Mouse (Mus musculus) lung, postnatal 25 days (tissue): ENCODE data around the gene Btbd17.
A peak's percentile ranks its signal among the peaks of the same experiment; 100 is the strongest.

Experiments used
- DNase-seq: peaks from one replicate; pipeline ENCODE4 v3.0.0; 2022; ENCODE audit warnings: low spot score

The Btbd17 gene

DNA sequence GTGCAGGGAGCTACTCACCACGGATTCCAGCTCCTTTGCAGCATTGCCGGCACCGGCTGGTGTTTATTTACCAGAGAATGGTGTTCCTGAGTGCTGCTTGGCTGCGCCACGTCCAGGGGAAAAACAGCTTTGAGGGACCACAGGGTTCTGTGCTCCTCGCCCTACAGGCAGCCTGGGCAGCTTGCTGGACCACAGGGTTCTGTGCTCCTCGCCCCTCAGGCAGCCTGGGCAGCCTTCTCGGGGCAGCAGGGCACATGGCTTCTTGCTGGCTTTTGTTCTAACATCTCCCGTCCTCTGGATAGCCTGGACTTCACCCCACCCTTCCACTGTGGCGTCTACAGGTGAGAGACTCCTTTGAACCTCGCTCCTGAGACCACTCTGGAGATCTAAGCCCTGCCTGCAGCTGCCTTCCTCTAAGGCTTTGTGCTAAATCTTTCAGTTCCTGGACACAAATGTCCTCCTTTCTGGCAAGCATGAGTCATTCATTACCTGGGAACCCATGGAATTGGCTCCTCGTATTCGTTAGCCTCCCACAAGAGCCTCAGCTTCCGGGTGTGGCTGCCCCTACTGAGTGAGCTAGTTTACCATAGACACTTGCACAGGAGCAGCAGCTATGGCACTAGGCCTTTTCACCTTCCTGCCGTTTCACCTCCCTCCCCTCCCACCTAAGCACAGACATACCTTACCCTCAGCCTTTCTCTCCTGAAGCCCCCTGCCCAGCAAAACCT, 7.0 kb upstream of the Btbd17 start:
- DNase-seq = no peak

DNA sequence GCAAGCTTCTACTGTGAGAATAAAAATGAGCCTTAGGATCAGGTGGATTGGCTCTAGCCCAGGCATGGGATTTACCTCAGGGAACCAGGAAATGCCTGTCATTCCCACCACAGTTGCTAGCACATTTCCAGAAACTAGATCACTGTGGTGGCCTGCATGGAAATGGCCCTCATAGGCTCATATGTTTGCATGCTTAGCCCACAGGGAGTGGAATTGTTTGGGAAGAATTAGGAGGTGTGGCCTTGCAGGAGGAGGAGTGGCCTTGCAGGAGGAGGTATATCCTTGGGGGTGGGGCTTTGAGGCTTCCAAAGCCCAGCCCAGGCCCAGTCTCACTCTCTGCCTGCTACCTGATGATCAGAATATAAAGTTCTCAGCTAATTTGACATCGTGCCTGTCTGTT, 6.2 kb upstream of the Btbd17 start:
- DNase-seq = no peak

DNA sequence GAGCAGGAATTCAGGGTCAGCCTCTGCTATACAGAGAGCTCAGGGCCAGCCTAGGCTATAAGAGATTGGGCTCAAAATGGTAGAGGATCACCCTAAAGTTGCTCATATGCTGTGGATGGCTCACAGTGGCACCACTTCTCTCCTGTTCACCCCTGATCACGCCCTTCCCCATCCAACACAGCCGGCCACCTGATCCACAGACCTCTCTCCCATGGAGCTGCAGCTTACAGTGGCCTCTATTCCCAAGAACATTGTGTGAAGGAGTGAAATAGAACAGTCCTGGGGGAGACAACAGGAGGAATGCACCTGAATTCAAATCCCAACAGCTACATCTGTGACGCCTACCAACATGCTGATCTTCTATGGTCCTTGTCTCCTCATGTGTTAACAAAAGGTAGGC, 2.9 kb upstream of the Btbd17 start, which contains the start of gene Gpr142:
TSS of gene Gpr142 (plus strand) at position 301 of the 400 bp plus-strand sequence.
- DNase-seq = no peak

DNA sequence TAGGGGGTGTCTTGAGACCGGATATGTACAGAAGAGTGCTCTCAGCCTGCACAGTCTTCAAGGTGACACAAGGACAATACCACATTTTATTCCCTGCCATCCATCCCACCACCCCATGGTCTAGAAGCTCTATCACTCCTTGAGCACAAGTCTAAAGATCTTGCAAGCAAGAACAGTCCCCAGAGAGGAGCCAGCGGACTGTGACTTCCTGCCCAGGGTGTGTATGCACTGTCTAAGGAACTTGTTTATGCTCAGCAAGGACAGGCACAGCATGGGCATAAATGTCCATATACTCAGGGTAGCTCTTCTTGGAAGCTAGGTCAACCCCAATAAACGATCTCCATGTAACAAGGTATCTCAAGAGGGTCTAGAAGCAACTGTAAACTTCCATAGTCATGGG, 2.2 kb upstream of the Btbd17 start:
- no peak for DNase-seq

DNA sequence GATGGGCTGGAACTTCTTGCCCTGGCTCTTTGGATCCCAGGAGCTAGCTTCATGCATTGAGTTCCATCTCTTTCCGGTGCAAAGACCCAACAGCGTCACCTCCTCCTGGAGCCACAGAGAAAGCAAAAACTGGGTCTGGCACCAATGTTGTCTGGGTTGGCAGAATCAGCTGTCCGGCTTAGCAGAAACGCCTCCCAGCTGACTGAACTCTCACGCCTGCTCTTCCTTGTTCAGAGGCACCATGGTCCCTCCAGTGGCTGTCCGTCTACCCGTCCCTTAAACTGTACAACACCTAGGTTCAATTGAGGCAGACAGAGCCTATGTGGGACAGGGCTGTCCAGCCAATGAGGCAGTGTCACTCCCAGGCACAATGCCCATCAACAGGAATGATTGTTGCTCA, 1.4 kb upstream of the Btbd17 start:
- no peak for DNase-seq

DNA sequence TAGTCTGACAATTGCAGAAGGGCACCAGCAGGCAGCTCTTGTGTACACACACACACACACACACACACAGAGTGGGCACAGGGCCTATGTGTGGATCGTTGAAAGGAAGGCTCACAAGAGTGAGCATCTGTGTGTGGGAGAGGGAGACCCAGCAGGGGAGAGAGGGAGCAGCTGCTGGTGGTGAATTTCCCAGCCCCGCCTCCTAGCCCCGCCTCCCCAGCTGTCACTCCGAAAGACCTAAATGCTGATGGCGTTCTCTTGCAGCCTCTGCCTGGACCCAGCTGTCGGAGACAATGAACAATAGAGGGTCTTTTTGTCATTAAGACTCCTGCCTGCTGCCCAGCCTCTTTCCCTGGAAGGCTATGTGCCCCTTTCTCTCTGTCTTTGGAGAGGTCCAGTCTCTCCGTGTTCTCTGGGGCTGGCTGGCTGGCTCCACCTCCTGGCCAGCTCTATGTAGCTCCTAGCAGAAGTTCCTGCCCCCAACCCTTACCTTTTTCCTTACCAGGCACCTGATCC, 456 bp downstream of the Btbd17 start:
- no peak for DNase-seq

DNA sequence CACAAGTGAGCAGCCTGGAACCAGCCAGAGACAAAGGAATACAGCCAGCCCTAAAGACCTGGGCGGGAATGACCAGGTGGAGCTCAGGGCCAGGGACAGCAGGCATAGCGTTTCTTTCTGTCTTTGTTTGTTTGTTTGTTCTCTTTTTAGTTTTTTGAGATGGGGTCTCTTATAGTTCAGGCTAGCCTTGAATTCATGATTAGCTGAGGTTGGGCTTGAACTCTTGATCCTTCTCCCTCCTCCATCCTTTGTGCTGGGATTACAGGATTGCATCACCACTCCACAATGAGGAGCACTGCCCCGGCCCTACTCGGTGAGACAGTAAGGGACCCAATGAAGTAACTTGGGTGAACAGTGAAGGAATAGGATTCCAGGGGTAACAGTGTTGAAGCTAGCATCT, 1.1 kb downstream of the Btbd17 start:
- no peak for DNase-seq

DNA sequence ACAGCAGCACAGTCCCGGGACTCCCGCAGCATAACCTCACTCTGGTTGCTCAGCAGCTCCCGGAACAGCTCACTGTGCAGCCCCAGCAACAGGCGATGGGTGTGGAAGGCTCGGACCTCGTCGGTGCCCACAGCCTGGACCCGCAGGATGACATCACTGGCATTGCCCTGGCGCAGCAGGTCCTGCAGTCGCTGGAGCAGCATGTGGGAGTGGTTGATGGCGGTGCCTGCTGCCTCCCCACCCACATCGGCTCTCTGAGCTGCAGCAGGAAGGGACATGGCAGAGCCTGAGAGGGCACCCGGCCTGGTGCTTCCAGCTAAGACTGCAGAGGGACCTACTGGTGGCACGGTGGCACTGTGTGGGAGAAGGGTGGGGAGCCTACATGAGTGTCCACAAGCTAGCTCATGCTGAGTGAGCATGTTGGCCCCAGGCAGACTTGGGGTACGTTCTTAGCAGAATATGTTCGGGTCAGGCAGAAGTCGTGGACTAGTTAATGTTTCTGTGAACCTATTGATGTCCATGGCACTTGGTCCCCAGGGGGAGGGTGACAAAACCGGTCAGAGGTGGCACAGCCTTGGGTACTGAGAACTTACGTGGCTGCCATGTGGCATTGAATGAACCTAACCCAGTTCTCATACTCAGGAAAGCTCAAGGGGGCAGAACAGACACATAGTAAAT, 1.7 kb downstream of the Btbd17 start:
- no peak for DNase-seq

DNA sequence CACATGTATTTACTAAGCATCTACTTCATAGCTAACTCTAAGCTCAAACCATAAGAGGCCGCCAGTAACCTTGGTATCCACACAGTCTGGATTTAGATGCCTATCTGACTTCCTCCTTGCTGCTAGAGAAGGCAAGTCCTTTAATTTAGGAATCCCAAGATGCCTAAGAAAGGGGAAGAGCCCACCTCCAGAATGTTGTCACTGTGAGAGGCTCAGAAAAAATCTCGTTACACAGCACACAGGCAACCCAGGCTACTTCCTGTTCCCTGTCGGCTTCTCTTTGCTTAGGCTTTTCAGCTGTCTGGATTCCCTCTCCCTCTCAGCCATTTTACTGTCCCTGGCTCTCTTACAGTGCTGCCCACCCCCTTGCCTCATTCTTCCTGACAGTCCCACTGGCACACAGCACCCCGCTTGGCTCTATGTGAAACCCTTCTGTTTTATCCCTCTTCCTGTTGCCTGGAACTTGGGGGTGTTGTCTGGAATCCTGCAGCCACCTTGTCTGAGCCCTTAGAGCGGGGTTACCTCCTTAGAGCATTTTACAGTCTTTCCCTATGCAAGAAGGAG, 2.7 kb downstream of the Btbd17 start:
- DNase-seq = no peak

DNA sequence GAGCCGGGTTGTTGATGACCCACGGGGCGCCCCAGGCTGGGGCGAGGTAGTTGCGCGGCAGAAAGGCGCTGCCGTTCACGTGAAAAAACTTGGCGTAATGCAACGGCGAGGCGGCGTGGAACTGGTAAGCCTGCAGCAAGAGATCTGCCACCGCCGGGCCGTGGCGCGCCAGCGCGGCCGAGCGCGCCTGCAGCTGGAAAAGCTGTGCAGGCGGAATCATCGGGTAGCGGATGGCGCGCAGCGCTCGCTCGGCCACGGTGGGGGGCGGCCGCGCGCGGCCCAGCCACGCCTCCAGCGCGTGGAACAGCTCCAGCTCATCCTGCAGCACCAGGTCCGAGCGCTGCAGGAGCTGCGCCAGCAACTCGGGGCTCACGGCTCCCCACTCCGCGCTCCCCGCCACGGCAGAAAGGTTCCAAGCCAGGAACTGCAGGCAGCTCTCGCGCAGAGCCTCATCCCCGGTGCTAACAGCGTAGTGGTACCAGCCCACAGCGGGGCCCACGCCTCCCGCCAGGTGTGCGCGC, 3.8 kb downstream of the Btbd17 start:
- no peak for DNase-seq

DNA sequence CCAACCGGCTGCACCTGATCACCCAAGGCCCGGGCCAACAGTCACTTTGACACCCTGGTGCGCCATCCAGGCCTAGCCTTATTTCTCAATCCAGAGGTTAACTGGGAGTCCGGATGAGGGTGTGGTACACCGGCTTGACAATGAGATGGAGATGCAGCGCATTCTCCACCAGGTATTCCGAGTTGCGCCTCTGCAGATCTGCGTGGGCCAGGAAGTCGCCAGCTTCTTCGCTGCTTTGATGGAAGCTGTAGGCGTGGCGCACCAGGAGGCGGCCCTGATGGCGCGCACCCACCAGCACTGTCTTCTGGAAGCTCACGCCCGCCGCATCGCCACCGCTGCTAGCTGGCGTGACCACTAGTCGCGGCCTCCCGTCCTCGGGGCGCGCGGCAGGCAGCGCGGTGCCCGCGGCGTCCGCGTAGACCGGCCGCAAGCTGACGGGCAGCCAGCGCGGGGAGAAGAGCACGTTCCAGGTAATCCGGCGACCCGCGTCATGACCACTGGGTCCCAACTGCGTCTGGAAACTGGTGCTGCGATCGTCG, 4.3 kb downstream of the Btbd17 start:
- no peak for DNase-seq

DNA sequence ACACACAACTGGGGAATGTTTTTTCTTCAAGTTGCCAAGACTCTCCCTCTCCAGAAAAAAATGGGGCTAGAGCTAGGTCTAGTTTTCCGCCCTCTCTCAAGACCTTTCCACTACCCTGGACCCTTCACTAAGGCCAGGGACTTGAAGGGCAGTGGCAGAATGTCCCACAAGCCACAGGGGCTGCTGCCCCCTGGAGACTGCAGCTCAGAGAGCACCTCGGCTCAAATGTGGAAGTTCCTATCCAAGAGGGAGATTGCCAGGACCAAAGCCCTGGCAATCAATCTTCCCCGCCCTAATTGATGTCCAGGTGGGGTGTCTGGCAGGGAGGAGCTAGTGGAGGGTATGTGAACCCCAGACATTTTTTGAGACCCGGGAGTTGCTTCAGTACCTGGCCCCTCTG, 4.9 kb downstream of the Btbd17 start:
- DNase-seq = no peak

DNA sequence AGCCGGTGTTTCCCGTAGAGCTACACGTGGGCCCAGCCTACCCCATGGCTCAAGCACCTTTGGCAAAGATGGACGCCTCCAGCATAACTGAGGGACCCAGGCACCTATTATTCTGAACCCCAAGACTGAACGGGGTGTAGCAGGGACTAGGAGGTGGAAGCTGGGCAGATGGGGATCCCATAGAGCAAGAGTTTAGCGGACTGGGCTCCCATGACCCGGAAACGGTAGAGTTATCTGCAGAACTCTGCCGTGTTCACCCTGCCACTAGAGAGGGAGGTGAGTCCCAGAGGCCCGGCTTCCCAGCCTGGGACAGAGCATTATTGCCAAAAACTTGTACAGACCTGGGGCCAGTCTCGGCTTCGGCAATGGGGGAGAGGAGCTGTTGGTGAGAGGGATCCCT, 5.6 kb downstream of the Btbd17 start:
- no peak for DNase-seq

DNA sequence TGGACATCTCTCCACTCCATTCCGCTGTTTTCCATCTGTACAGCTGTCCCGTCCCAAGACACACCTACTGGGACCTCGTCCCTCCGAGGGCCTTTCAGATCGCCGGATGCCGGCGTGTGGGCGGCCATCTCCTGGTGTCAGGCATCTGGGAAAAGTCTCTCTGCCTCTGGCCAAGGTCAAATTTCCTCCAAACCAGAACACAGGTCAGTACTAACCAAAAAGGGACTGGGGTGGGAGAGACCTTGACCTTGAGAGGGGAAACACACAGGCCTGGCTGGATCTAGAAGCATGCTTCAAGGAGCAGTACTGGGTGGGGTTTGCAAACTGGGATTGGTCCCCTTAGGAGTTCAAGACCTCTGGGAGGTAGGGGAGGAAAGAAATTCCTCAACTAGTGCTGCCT, 6.0 kb downstream of the Btbd17 start:
- DNase-seq = no peak

DNA sequence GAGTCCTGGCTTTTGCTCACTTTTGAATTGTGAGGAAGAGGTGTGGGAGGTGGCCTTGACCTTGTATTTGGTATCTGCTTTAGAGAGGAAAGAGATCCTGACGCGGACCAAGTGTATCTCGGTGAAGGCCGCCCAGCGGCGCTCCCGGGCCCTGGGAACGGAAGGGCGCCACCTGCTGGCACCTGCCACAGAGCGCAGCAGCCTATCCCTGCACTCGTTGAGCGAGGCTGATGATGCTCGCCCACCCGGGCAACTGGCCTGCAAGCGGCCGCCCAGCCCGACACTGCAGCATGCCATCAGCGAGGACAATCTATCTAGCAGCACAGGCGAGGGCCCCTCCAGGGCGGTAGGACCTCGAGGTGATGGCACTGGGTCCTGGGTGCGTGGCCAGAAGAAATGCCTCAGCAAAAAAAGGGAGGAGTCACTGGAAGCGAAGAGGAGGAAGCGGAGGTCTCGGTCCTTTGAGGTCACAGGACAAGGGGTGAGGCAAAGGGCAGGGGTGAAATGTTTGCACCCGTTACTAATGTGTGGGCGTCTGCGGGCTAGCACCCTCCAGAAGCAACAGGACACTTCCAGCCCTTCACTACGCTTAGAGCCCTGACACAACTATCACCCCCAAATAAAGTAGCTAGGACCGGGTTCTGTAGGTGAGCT, 6.6 kb downstream of the Btbd17 start:
- DNase-seq = peak; percentile 64

DNA sequence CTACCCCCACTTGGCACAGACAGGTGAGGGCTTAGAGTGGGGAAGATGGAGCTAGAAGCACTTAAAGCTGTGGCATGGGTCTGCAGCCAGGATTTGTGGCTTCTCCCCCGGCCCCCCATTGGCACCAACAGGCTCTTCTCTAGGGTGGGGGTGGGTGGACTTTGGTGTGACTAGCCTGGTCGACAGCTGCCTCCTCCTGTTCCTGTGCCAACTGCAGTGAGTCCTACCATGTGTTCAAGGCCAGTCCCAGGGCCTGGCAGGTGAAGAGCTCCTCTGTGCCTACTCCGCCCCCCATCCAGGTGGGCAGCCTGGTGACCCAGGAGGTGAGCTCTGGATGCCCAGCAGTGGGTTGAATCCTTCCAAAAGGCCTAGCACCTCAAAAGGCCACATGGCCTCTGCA, 8.1 kb downstream of the Btbd17 start:
- DNase-seq = no peak

DNA sequence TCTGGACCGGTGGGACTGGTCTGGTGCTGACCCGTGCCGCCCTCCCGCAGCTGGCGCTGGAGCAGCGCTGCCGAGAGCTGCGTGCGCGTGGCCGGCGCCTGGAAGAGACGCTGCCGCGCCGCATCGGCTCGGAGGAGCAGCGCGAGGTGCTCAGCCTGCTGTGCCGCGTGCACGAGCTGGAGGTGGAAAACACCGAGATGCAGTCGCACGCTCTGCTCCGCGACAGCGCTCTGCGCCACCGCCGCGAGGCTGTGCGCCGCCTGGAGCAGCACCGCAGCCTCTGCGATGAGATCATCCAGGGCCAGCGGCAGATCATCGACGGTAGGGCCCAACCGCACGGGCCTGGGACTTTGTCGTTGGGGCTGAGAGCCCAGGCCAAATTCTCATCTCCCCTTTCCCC, 9.4 kb downstream of the Btbd17 start:
- DNase-seq = no peak

DNA sequence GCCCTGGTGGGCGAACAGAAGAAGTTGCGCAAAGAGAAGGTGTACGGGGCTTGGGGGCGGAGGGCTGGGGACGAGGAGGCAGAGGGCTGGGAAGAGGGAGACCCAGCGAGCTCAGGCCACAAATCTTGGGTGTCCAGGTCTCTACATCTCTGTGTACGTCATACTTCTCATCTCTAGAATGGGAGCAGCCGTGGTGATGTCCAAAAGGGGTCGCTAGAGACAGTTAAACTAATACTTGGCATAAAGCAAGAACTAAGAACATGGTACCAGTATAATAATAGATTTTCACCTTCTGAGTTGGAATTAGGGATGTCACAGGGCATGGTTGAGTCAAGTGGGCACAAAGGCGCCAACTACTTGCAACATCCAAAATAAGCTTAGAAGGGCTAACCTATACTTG, 9.9 kb downstream of the Btbd17 start:
- DNase-seq = no peak

DNA sequence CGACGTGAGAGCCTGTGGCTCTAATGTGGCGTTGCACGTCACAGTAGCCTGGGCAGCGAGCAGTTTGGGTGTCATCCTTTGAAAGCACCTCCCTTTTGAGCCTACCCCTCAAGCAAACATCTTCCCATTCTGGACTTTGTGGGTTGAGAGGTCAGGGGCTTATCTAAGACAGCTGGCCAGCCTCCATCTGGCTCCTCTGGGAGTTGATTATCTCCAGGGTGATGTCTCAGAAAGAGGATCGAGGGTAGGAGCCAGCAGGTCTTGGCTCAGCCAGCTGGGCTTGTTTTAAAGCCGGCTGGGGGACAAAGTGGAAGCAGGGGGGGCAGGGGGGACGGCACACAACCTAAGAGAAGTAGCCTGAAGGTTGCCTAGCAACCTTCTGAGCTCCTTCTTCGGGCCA, 15.7 kb downstream of the Btbd17 start:
- no peak for DNase-seq

DNA sequence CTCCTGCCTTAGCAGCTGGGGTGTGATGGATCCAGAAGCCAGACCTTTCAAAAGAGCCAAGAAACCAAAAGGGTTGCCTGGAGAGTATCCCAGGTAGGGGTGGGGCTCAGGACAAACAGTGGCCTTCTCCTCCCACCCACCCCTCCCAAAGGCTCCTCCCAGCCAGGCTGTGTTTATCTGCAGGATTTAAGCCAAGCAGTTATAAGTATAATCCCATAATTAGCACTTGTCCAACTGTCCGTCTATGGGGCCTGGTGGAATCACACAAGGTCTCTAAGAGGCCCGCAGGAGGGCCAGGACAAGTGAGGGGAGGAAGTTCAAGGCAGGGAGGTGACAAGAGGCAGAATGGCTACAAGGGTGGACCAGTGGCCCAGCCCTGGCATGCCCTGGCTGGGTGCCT, 23.8 kb downstream of the Btbd17 start:
- DNase-seq = no peak

DNA sequence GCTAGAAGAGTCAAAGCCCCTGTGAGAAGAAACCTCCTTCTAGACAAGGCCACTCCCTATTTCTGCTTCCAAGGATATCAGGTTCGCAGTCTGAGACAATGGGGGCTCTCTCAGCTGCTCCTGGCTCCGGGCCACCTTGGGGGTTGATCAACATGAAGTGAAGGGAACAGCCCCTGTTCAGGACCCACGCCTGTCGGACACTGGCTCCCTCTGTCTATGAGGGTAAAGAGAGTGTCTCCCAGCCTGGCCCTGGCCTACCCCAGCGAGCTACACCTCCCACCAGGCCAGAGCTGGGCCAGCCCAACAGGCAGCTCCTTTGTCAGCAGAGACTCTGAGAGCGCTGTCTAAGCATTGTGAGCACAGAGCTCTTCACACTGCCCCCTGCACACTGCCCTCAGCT, 25.8 kb downstream of the Btbd17 start:
- DNase-seq = no peak
